Mouse (Mus musculus) left cerebral cortex, adult 6 months (tissue): Measurements from ENCODE around the gene Pigg. TPM values are rescaled to one million over a fixed set of nuclear protein-coding genes. Genes with fewer than 3 reads are reported as not detected.

Experiments used
- long read RNA-seq, 2 experiments: library from polyadenylated mRNA; unstranded; transcript quantifications; one replicate each; pipeline ENCODE4 v2.0.0; 2019 to 2020
- polyA plus RNA-seq: library from polyadenylated mRNA; unstranded; fragments of <200 nt; fragmentation: Nextera tagmentation; gene quantifications from 2 replicates; pipeline ENCODE4 v1.2.3, GENCODE M21; 2021

The Pigg gene
- 4.4 and 5.0 TPM in 2 replicates for polyA plus RNA-seq
- long read RNA-seq, experiment 1, full-length matches to known transcripts = 28 of 49 reads
- long read RNA-seq, experiment 1, partial matches to known transcripts = 13 of 49 reads
- long read RNA-seq, experiment 1, other reads (novel, unspliced or antisense) = 8 of 49 reads
- long read RNA-seq, experiment 2, full-length matches to known transcripts = 2 of 3 reads
- long read RNA-seq, experiment 2, partial matches to known transcripts = 1 of 3 reads
- long read RNA-seq, experiment 2, other reads (novel, unspliced or antisense) = 0 of 3 reads

GRCm38 (mm10) chr5:108312224-108313064, at the start of gene Pigg:
Gene Pigg (plus strand): TSS chr5:108312609.

GRCm38 (mm10) chr5:108268127-108269062, 44.0 kb upstream of the Pigg start, which contains the start of gene Dr1:
Gene Dr1 (plus strand): TSS chr5:108268897.

GRCm38 (mm10) chr5:108367871-108368332, 55.5 kb downstream of the Pigg start, which contains the start of gene Gm42517:
Gene Gm42517 (minus strand): TSS chr5:108367922.

GRCm38 (mm10) chr5:108388201-108388600, 75.8 kb downstream of the Pigg start, which contains the start of gene Pde6b:
Gene Pde6b (plus strand): TSS chr5:108388391.

Other genes starting within 250 kb of the Pigg start
- 19.7 and 24.5 TPM in 2 replicates for gene Mtf2, start 246.9 kb upstream of the Pigg start, polyA plus RNA-seq
- 34.2 and 50.6 TPM in 2 replicates for gene Tmed5, start 180.0 kb upstream of the Pigg start, polyA plus RNA-seq
- 0.80 and 1.0 TPM in 2 replicates for gene Ccdc18, start 179.7 kb upstream of the Pigg start, polyA plus RNA-seq
- 15.8 and 17.7 TPM in 2 replicates for gene Dr1, start 43.7 kb upstream of the Pigg start, polyA plus RNA-seq
- gene Gm42517, start 55.3 kb downstream of the Pigg start, polyA plus RNA-seq = 4.2 and 37.4 TPM in 2 replicates
- 0.04 TPM in 1 of 2 replicates, not detected in the other for gene Pde6b, start 75.8 kb downstream of the Pigg start, polyA plus RNA-seq
- 1,757 and 2,023 TPM in 2 replicates for gene Atp5k, start 121.8 kb downstream of the Pigg start, polyA plus RNA-seq
- 0.15 and 0.31 TPM in 2 replicates for gene Mfsd7a, start 136.3 kb downstream of the Pigg start, polyA plus RNA-seq
- 4.8 and 14.2 TPM in 2 replicates for gene Pcgf3, start 148.6 kb downstream of the Pigg start, polyA plus RNA-seq
- gene Cplx1, start 237.4 kb downstream of the Pigg start, polyA plus RNA-seq = 245 and 495 TPM in 2 replicates